Mouse (Mus musculus) central nervous system, embryonic 14 days (tissue): ENCODE measurements around the gene 6030468B19Rik. TPM values are rescaled to one million over a fixed set of nuclear protein-coding genes. Genes with fewer than 3 reads are reported as not detected.

Experiments used
- polyA plus RNA-seq: library from polyadenylated mRNA; depleted of rRNA; stranded (reverse); fragments of >200 nt; gene quantifications from 2 replicates; pipeline ENCODE4 v1.2.3, GENCODE M21; 2012; rRNA removed

The 6030468B19Rik gene
- 0.06 TPM in 1 of 2 replicates, not detected in the other for polyA plus RNA-seq

GRCm38 (mm10) chr11:117797511-117798159, at the start of gene 6030468B19Rik:
Gene 6030468B19Rik, plus strand, starts transcription at chr11:117797660.

GRCm38 (mm10) chr11:117781993-117782704, 15.3 kb upstream of the 6030468B19Rik start, which contains the start of the genes Tmc8 and Tmc6:
Gene Tmc8, plus strand, starts transcription at chr11:117782076.
Gene Tmc6, minus strand, starts transcription at chr11:117782198.

GRCm38 (mm10) chr11:117809407-117810311, 12.2 kb downstream of the 6030468B19Rik start, which contains the start of the genes Gm20708 and Syngr2:
Gene Gm20708, plus strand, starts transcription at chr11:117809668.
Gene Syngr2, plus strand, starts transcription at chr11:117809668.

GRCm38 (mm10) chr11:117825333-117826101, 28.1 kb downstream of the 6030468B19Rik start, which contains the start of the genes Afmid and Tk1:
Gene Afmid, plus strand, starts transcription at chr11:117825924.
Gene Tk1, minus strand, starts transcription at chr11:117826092.

GRCm38 (mm10) chr11:117848985-117849671, 51.7 kb downstream of the 6030468B19Rik start, which contains the start of gene Birc5:
Gene Birc5, plus strand, starts transcription at chr11:117849251.

Other genes with a start within 250 kb of the 6030468B19Rik start
- 57.5 and 59.9 TPM in 2 replicates for gene Tnrc6c, start 143.4 kb upstream of the 6030468B19Rik start, polyA plus RNA-seq
- gene Tmc8, start 15.6 kb upstream of the 6030468B19Rik start, polyA plus RNA-seq: 1.1 and 1.3 TPM in 2 replicates
- 3.7 and 8.9 TPM in 2 replicates for gene Tmc6, start 15.5 kb upstream of the 6030468B19Rik start, polyA plus RNA-seq
- 0.59 and 0.80 TPM in 2 replicates for gene Gm20708, start 12.0 kb downstream of the 6030468B19Rik start, polyA plus RNA-seq
- gene Syngr2, start 12.0 kb downstream of the 6030468B19Rik start, polyA plus RNA-seq: 13.0 and 17.1 TPM in 2 replicates
- gene Afmid, start 28.3 kb downstream of the 6030468B19Rik start, polyA plus RNA-seq: 6.5 TPM in 2 replicates
- 64.3 and 72.1 TPM in 2 replicates for gene Tk1, start 28.4 kb downstream of the 6030468B19Rik start, polyA plus RNA-seq
- gene Birc5, start 51.6 kb downstream of the 6030468B19Rik start, polyA plus RNA-seq: 57.6 and 63.0 TPM in 2 replicates
- gene Tmem235, start 63.1 kb downstream of the 6030468B19Rik start, polyA plus RNA-seq: 0.06 and 0.07 TPM in 2 replicates
- 5.1 and 6.0 TPM in 2 replicates for gene Tha1, start 75.8 kb downstream of the 6030468B19Rik start, polyA plus RNA-seq
- 12.4 and 12.7 TPM in 2 replicates for gene Socs3, start 172.4 kb downstream of the 6030468B19Rik start, polyA plus RNA-seq
- gene Pgs1, start 188.6 kb downstream of the 6030468B19Rik start, polyA plus RNA-seq: 45.9 and 46.2 TPM in 2 replicates